Comparison of ENCODE assay signal across 8 mouse cellular contexts in genomic region chr12:108758273-108758672, GRCm38 (mm10). TPM values are rescaled to one million over a fixed set of nuclear protein-coding genes. Genes with fewer than 3 reads are reported as not detected.
DNase-seq lines count a peak whose midpoint lies in the region; ATAC-seq and TF ChIP-seq lines count a peak whose summit lies in the region.

No protein-coding gene starts in this region.

- H3K9ac ChIP-seq in heart, embryonic 12.5 days, result no peak overlapping the region
- no peak overlapping the region for H3K9ac ChIP-seq in liver, embryonic 15.5 days

- 74% methylated on average over 8 of the region's 8 CpGs for WGBS in heart, embryonic 12.5 days
- 67% methylated on average over 8 of the region's 8 CpGs for WGBS in thymus, adult 2 months
- 71% methylated on average over 8 of the region's 8 CpGs for WGBS in liver, embryonic 15.5 days (ENCODE audit: insufficient replicate concordance)

- intact Hi-C loops in heart, postnatal 14 days (cut with DNase I), result loop anchor here (1.0 to 5.0 kb wide), 4 partner anchors 71 to 201 kb away; partner anchors contain the start of genes Wars and Wdr25
- intact Hi-C loops in gastrocnemius, postnatal 36 days (cut with DNase I), result no loop called here

- no peaks in the 10 kb centered on the region for H3K9me3 ChIP-seq in heart, embryonic 12.5 days (replicated peaks)
- H3K9me3 ChIP-seq in liver, embryonic 15.5 days (replicated peaks), result no peaks in the 10 kb centered on the region

- TF ChIP-seq CTCF in thymus, adult 2 months (IDR thresholded peaks at IDR 0.05; ENCODE audit: borderline replicate concordance, control insufficient read depth, extremely low read depth, insufficient read depth, low read length, poor library complexity), result no peak

- H3K4me1 ChIP-seq in heart, embryonic 12.5 days (replicated peaks), result peaks cover 24% of the 10 kb centered on the region
- peaks cover 21% of the 10 kb centered on the region for H3K4me1 ChIP-seq in thymus, adult 2 months (replicated peaks; ENCODE audit: control insufficient read depth, insufficient read depth, low read length)
- H3K4me1 ChIP-seq in liver, embryonic 15.5 days (replicated peaks), result peaks cover 45% of the 10 kb centered on the region

- peak overlapping the region; percentile 92 for H3K4me2 ChIP-seq in heart, embryonic 12.5 days
- H3K4me2 ChIP-seq in liver, embryonic 15.5 days, result peak overlapping the region; percentile 87

- peak overlapping the region; percentile 81 for H3K4me3 ChIP-seq in heart, embryonic 12.5 days
- H3K4me3 ChIP-seq in thymus, adult 2 months (ENCODE audit: control insufficient read depth, insufficient read depth, low read length), result no peak overlapping the region
- peak overlapping the region; percentile 61 for H3K4me3 ChIP-seq in liver, embryonic 15.5 days (replicated peaks)

- no peaks in the 10 kb centered on the region for H3K36me3 ChIP-seq in heart, embryonic 12.5 days
- no peaks in the 10 kb centered on the region for H3K36me3 ChIP-seq in thymus, adult 2 months (ENCODE audit: control insufficient read depth, insufficient read depth, low read length)
- H3K36me3 ChIP-seq in liver, embryonic 15.5 days (replicated peaks), result no peaks in the 10 kb centered on the region

- TF ChIP-seq POLR2A in thymus, adult 2 months (IDR thresholded peaks at IDR 0.05; ENCODE audit: control insufficient read depth, extremely low read depth, insufficient read depth, low read length, poor library complexity), result no peak

- no peaks in the 10 kb centered on the region for H3K27me3 ChIP-seq in heart, embryonic 12.5 days (replicated peaks)
- no peaks in the 10 kb centered on the region for H3K27me3 ChIP-seq in thymus, adult 2 months (ENCODE audit: control insufficient read depth, insufficient read depth, low read length)
- no peaks in the 10 kb centered on the region for H3K27me3 ChIP-seq in liver, embryonic 15.5 days

- DNase-seq in heart, postnatal 14 days, result no peak
- DNase-seq in thymus, postnatal 4 days, result peak; percentile 43
- DNase-seq in thymus, adult 2 months, result no peak
- no peak for DNase-seq in c-Kit-positive CD71-positive TER-119-positive erythroid progenitor cells, embryonic 14.5 days (ENCODE audit: low spot score)
- no peak for DNase-seq in gastrocnemius, postnatal 36 days
- no peak for DNase-seq in right cerebral cortex, postnatal 4 days

- H3K27ac ChIP-seq in heart, embryonic 12.5 days (ENCODE audit: poor library complexity, severe bottlenecking), result no peak overlapping the region
- H3K27ac ChIP-seq in thymus, adult 2 months (ENCODE audit: control insufficient read depth, insufficient read depth, low read length), result no peak overlapping the region
- H3K27ac ChIP-seq in liver, embryonic 15.5 days (replicated peaks), result no peak overlapping the region

- no peak for ATAC-seq in heart, embryonic 12.5 days (ENCODE audit: insufficient number of reproducible peaks, low FRiP score)
- no peak for ATAC-seq in liver, embryonic 15.5 days (ENCODE audit: insufficient read depth)

RNA-seq across cellular contexts. Expression of gene Yy1, which starts 34.5 kb away (rescaled TPM):
- 16.0 and 18.8 TPM in 2 replicates for polyA plus RNA-seq in heart, embryonic 12.5 days (2016; fragmentation: Nextera tagmentation; extraction: Ambion mirVana)
- 10 to 100 TPM; 39.3 to 41.4 TPM for total RNA-seq in heart, postnatal 14 days (2021)
- polyA plus RNA-seq in thymus, adult 2 months (2012; rRNA removed), result 37.8 and 48.3 TPM in 2 replicates
- 7.6 and 8.8 TPM in 2 replicates for polyA plus RNA-seq in liver, embryonic 15.5 days (2015; fragmentation: Nextera tagmentation; extraction: Ambion mirVana)
- 10 to 100 TPM; 24.6 to 28.5 TPM for total RNA-seq in gastrocnemius, postnatal 36 days (2021)

RNA-seq across cellular contexts. Expression of gene Degs2, which starts 56.2 kb away (rescaled TPM):
- 0.64 and 1.0 TPM in 2 replicates for polyA plus RNA-seq in heart, embryonic 12.5 days (2016; fragmentation: Nextera tagmentation; extraction: Ambion mirVana)
- total RNA-seq in heart, postnatal 14 days (2021), result under 1 TPM; 0.27 to 0.81 TPM
- 21.1 and 21.6 TPM in 2 replicates for polyA plus RNA-seq in thymus, adult 2 months (2012; rRNA removed)
- polyA plus RNA-seq in liver, embryonic 15.5 days (2015; fragmentation: Nextera tagmentation; extraction: Ambion mirVana), result 0.08 and 0.12 TPM in 2 replicates
- under 1 TPM in 1 of 2 experiments, not detected in 1; 0.15 TPM for total RNA-seq in gastrocnemius, postnatal 36 days (2021)

Comparison
In these comparisons a context has a peak if more than half of its experiments do, and no peak if none do; other contexts are left out.
1. RNA of gene Degs2, which starts 56.2 kb away (polyA plus RNA-seq): 21.1 to 21.6 TPM in thymus, adult 2 months; 0.64 to 1.0 TPM in heart, embryonic 12.5 days and 0.08 to 0.12 TPM in liver, embryonic 15.5 days; every median in the first group is over 10 times any median in the second.